Mouse (Mus musculus): Measurements from ENCODE around the gene Cuedc1. TPM values are rescaled to one million over a fixed set of nuclear protein-coding genes. Genes with fewer than 3 reads are reported as not detected.

The Cuedc1 gene
- polyA plus RNA-seq, 1 experiment: 53.2 TPM

DNA sequence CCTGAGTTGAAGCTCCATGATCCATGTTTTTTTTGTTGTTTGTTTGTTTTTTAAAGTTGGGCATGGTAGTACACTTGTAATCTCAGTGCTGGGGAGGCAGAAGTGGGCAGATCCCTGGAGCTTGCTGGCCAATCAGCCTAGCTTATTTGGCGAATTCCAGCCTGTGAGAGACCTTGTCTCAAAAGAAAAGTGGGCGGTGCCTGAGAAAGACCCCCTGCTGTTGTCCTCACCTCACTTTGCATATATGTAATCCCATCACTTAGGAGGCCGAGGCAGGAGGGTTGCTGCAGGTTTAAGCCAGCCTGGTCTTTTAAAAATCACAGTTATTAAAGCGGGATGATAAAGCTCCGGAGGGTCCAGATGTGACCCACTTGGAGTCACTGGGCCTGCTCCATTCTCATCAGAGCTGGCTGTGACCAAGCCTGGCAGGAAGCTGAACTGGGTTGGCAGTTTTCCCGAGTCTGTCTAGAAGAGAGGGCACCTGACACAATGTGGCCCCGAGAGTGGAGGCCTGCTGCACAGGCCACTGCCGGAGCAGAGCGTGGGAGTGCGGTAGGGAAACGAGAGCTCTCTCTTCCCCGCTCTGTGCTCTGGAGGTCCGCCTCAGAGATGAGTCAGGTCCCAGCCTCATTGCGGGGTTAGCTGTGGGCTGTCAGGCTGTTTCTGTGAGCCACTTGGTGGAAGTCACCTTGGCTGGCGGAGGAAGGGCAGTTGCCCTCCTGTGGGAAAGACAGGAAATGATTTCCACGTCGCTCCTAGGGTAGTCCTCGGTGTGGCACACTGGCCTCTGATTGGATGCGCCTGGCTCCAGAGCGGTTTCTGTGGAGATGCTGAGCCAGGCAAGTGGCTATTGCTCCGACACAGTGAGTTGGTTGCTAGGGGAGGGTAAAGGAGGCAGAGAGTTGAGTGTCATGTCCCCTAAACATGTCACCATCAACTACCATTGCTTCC lies 117.3 kb downstream of the Cuedc1 start:
- peak; percentile 67 for DNase-seq (ENCODE audit: low read depth)
- TF ChIP-seq POLR2A (IDR thresholded peaks at IDR 0.05; ENCODE audit: borderline replicate concordance, extremely low read depth, insufficient read depth, insufficient read length, poor library complexity, severe bottlenecking) (no peak), CTCF (IDR thresholded peaks at IDR 0.05; ENCODE audit: borderline replicate concordance, extremely low read depth, insufficient read depth, insufficient read length) (no peak)

GRCm38 (mm10) chr11:88216231-88216685 lies 118.4 kb downstream of the Cuedc1 start:
- TF ChIP-seq POLR2A (IDR thresholded peaks at IDR 0.05; ENCODE audit: borderline replicate concordance, extremely low read depth, insufficient read depth, insufficient read length, poor library complexity, severe bottlenecking): no peak
- TF ChIP-seq CTCF (IDR thresholded peaks at IDR 0.05; ENCODE audit: borderline replicate concordance, extremely low read depth, insufficient read depth, insufficient read length): peak; percentile 99
- DNase-seq (ENCODE audit: low read depth): peak; percentile 92

GRCm38 (mm10) chr11:88218155-88218554 lies 120.3 kb downstream of the Cuedc1 start:
- no peak for TF ChIP-seq POLR2A (IDR thresholded peaks at IDR 0.05; ENCODE audit: borderline replicate concordance, extremely low read depth, insufficient read depth, insufficient read length, poor library complexity, severe bottlenecking)
- no peak for TF ChIP-seq CTCF (IDR thresholded peaks at IDR 0.05; ENCODE audit: borderline replicate concordance, extremely low read depth, insufficient read depth, insufficient read length)
- no peak for DNase-seq (ENCODE audit: low read depth)

DNA sequence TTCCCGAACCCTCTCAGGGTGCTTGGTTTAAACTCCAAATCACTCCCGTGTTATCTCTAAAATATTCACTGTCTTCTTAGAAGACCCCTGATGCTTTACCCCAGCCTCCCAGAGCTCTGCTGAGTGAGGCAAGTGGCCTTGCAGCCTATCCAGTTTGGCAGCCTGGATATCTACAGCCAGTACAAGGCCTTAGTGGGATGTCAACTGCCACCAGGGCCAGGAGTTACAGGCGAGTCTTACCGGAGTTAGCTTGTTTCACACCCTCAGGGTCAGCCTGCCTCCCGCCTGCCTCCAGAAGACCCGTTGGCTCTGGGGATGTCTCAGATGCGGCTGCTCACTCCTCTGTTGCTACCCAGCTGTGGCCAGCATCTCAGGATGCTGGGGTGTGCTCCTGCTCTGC lies 120.7 kb downstream of the Cuedc1 start:
- no peak for TF ChIP-seq CTCF (IDR thresholded peaks at IDR 0.05; ENCODE audit: borderline replicate concordance, extremely low read depth, insufficient read depth, insufficient read length)
- no peak for TF ChIP-seq POLR2A (IDR thresholded peaks at IDR 0.05; ENCODE audit: borderline replicate concordance, extremely low read depth, insufficient read depth, insufficient read length, poor library complexity, severe bottlenecking)
- DNase-seq (ENCODE audit: low read depth): no peak

DNA sequence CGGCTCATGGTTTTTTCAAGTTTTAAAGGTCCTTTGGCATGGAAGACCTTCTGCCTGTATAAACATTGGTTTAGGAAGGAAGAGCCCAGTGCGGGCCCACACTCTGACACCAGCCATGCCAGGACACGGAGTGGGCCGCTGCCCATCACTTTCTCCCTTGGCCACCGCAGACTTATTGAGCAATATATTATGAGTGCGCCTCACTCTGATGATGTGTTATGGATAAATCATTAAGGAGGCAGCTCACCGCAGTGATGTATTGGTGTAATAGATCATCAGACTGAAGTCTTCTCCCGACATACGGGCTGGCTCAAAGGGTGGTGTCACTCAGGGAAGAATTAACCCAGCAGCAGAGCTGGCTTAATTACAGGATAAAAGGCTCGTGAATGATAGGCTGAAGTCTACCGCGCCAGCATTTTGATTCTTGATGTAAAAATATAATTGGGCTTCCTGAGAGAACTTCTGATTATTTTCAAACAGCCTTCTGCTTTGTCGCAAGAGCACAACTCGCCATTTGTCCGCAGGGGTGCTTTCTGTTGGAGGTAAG lies 124.1 kb downstream of the Cuedc1 start:
- TF ChIP-seq CTCF (IDR thresholded peaks at IDR 0.05; ENCODE audit: borderline replicate concordance, extremely low read depth, insufficient read depth, insufficient read length): no peak
- peak; percentile 62 for DNase-seq (ENCODE audit: low read depth)

DNA sequence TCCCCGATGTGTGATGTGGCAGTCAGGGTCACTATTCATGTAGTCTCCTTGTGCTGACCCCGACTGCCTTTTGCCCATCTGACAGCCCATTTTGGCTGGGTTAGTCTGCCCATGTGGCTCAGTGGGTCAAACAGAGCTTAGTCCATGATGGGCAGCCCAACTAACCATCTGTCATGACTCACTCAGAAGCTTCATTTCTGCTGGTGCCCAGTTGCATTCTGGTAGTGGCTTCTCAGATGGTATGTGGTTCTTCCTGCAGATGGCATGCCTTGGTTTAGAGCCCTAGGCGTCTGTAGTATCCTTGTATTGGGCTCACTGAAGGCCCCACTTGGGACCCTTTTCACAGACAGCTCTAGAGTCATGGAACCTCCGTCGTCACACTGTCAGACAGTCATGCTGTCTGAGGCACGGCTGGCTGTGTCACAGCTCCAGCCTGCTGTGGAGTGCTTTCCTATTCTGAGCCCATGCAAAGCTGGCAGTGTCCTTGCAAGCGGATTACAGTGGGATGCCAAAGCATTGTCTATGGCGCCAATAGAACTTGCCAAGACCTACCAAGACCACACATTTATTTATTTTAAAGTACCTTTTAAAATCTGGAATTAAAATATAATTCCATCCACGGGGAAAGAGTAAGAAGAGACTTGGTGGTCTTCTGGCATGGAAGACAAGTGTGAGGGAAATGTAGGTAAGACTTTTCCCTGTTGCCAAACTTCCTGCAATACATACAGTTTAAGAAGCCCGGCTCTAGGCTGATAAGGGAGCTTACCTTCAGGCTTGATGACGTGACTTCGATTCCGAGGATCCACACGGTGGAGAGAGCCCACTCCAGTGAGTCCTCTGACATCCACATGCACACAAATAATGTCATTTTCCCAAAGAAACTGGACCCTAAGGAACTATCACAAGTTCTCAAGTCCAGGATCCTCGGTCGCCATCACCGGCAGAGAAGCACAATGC lies 129.4 kb downstream of the Cuedc1 start:
- no peak for DNase-seq (ENCODE audit: low read depth)
- TF ChIP-seq POLR2A (IDR thresholded peaks at IDR 0.05; ENCODE audit: borderline replicate concordance, extremely low read depth, insufficient read depth, insufficient read length, poor library complexity, severe bottlenecking) (no peak), CTCF (IDR thresholded peaks at IDR 0.05; ENCODE audit: borderline replicate concordance, extremely low read depth, insufficient read depth, insufficient read length) (no peak)

DNA sequence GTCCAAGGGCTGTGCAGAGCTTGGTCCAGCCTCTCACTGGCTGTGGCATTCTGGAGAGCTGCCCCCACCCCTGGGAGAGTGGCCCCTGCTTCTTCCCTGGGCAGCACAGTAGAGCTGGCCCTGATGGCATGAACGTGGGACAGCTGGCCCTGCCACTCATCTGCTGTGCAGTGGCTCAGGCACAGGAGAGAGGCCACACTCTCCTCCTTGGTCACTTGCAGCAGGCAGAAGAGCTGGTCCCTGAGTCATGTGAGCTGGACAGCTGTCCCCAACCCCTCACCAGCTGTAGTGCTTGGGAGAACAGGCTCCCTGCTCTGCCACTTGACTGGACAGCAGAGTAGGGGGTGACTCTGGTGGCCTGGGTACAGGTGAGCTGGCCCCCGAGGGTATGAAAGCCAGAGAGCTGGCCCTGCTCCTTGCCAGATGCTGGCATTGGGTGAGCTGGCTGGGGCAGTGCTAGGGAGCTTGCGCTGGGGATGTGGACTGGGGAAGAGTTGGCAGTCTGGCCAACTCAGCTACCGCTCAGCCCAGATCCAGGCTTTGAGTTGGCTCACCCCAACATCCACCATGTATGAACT lies 133.4 kb downstream of the Cuedc1 start:
- no peak for DNase-seq (ENCODE audit: low read depth)
- no peak for TF ChIP-seq CTCF (IDR thresholded peaks at IDR 0.05; ENCODE audit: borderline replicate concordance, extremely low read depth, insufficient read depth, insufficient read length)
- TF ChIP-seq POLR2A (IDR thresholded peaks at IDR 0.05; ENCODE audit: borderline replicate concordance, extremely low read depth, insufficient read depth, insufficient read length, poor library complexity, severe bottlenecking): no peak

DNA sequence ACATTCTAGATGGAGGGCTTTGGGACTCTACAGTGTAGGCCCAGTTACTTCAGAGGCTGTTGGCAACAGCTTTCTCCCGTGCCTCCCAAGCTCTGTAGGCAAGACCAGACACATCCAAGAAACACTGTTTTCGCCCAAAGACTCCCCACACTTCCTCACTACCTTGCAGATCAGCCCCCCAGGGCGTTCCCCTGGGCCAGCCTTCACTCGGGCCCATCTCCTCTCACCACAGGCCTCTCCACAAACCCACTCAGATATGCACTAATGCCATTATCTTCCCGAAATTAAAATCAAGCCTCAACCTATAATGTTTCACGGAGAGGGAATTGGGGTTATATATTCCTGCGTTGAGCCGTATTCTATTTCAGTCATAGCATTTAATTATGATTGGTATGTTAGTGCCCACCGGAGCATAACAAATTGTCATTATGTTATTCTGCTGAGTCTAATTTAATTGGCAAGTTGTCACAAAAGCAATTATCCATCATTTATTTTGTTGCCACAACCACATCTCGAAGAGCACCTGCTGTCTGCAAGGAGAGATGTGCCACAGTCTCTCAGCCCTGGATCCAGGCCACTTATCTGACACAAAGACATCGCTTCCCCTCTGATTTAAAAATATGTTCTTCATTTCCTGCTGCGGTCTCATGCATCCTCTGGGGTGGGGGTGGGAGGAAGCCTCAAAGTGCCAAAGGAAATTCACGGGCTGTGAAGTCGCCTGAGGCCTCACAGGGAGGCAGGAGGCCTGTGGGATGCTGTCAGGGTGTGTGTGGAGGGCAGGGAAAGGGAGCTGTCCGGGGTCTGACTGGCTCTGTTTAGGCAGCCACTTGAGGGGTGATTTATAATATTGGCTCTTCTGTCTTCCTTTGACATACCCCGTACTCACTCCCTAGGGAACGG lies 135.9 kb downstream of the Cuedc1 start:
- peak; percentile 88 for DNase-seq (ENCODE audit: low read depth)
- TF ChIP-seq CTCF (IDR thresholded peaks at IDR 0.05; ENCODE audit: borderline replicate concordance, extremely low read depth, insufficient read depth, insufficient read length) (no peak), POLR2A (IDR thresholded peaks at IDR 0.05; ENCODE audit: borderline replicate concordance, extremely low read depth, insufficient read depth, insufficient read length, poor library complexity, severe bottlenecking) (no peak)

DNA sequence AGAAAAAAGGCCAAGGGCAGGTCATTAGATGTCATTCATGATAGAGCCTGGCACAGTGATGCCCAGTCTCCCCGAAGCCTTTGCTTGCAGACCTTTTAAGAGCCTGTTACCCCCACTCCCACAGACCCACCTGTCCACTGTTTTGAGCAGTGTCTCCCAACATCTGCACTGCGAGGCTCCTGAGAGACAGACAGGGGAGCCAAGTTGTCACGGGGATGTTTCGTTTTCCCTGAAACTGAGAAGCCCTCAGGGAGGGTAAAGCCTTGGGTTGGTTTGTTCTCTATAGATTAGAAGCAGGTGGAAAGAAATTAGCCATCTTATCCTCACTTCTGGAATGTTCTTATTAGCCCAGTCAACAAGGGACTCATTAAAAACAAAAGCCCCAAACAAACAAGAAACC lies 136.9 kb downstream of the Cuedc1 start:
- TF ChIP-seq POLR2A (IDR thresholded peaks at IDR 0.05; ENCODE audit: borderline replicate concordance, extremely low read depth, insufficient read depth, insufficient read length, poor library complexity, severe bottlenecking): no peak
- TF ChIP-seq CTCF (IDR thresholded peaks at IDR 0.05; ENCODE audit: borderline replicate concordance, extremely low read depth, insufficient read depth, insufficient read length): no peak
- no peak for DNase-seq (ENCODE audit: low read depth)

Data from brain, embryonic 14.5 days (tissue).